ENCODE assay signal across 18 mouse cellular contexts in the genomic region with DNA sequence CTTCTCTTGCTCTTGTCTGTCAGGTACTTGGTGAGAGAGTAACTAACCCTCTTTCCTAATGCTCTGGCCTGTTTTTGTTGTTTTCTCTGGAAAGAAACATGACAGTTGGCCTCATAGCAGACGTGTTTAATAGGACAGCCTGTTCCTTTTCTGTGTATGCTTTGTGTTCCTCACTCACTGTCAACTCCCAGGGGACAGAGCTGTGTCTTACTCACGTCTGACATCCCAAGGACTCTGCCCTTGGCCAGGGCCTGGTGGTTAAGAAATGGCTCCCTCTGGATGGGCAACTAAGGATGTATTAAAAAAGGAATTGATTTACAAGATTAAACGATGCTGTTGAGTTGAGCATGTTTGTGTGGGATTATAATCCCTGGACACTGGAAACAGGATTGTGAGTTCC.
DNase-seq lines count a peak whose midpoint lies in the region.
"Had no signal": no experiment of that assay in that cellular context is flagged by ENCODE, and none has a peak within 500 bp of the region (broad histone marks: within the 10 kb centered on the region; RNA-seq: fewer than 3 reads in every experiment).

No protein-coding gene starts in this region.

- DNase-seq in adrenal gland, adult (ENCODE audit: inconsistent age in 2 of 2, low spot score in 1 of 2) = peak; percentile 71 to 81
- no peak for DNase-seq in adrenal gland, adult 18-20 months (ENCODE audit: low spot score in 2 of 2)
- peak; percentile 51 for DNase-seq in adipocyte (ENCODE audit: low spot score)
- DNase-seq in adrenal gland, postnatal 14 days = peak; percentile 49
- DNase-seq in skeletal muscle tissue, adult 2 months (ENCODE audit: low read depth, low spot score) = peak; percentile 2
- no peak for DNase-seq in testis, postnatal 10 days (ENCODE audit: low spot score)
- no peak for DNase-seq in cerebellum, adult 11 months
- DNase-seq in cerebellum, adult 18-20 months = no peak
- DNase-seq: cerebellum, adult 2 months; cerebellum, adult 9-11 months; cerebellum, postnatal 25 days; forebrain, postnatal 0 days; gastrocnemius, adult 2 months; gastrocnemius, postnatal 14 days; heart, adult 11 months; heart, postnatal 10 days; heart, postnatal 36 days; kidney, adult 11 months had no signal

Comparison
In these comparisons a context has a peak if more than half of its experiments do, and no peak if none do; other contexts are left out.
1. DNase-seq: peak in adrenal gland, adult (2 of 2), adipocyte (single experiment), adrenal gland, postnatal 14 days (single experiment) and skeletal muscle tissue, adult 2 months (single experiment); none in adrenal gland, adult 18-20 months (0 of 2), testis, postnatal 10 days (single experiment), cerebellum, adult 11 months (single experiment) and cerebellum, adult 18-20 months (0 of 2).